ENCODE assay signal across 12 mouse cellular contexts in genomic region chr5:140621517-140621916, GRCm38 (mm10). TPM values are rescaled to one million over a fixed set of nuclear protein-coding genes. Genes with fewer than 3 reads are reported as not detected.
DNase-seq lines count a peak whose midpoint lies in the region; ATAC-seq lines count a peak whose summit lies in the region.
"Had no signal": no experiment of that assay in that cellular context is flagged by ENCODE, and none has a peak within 500 bp of the region (broad histone marks: within the 10 kb centered on the region; RNA-seq: fewer than 3 reads in every experiment).

No protein-coding gene starts in this region.

- 78% methylated on average over 9 of the region's 10 CpGs for WGBS in embryonic facial prominence, embryonic 14.5 days
- WGBS in limb, embryonic 15.5 days = 65% methylated on average over 10 of the region's 10 CpGs

- peaks cover 50% of the 10 kb centered on the region for H3K36me3 ChIP-seq in embryonic facial prominence, embryonic 14.5 days (ENCODE audit: control insufficient read depth, insufficient read depth, low read length)
- peaks cover 50% of the 10 kb centered on the region for H3K36me3 ChIP-seq in limb, embryonic 15.5 days

- no peak overlapping the region for H3K4me3 ChIP-seq in embryonic facial prominence, embryonic 14.5 days (ENCODE audit: low read depth, low read length)
- no peak overlapping the region for H3K4me3 ChIP-seq in limb, embryonic 15.5 days
- H3K4me3 ChIP-seq: neural tube, embryonic 12.5 days had no signal

- 0 out of 2 replicates have a peak overlapping the region, but pooled peaks have one; percentile 30 for H3K9ac ChIP-seq in embryonic facial prominence, embryonic 14.5 days (ENCODE audit: low read depth, low read length)
- no peak overlapping the region for H3K9ac ChIP-seq in limb, embryonic 15.5 days
- H3K9ac ChIP-seq: neural tube, embryonic 12.5 days had no signal

- peak; percentile 55 for DNase-seq in adrenal gland, adult 2 months
- no peak for DNase-seq in adrenal gland, adult 18-20 months (ENCODE audit: low spot score in 2 of 2)
- DNase-seq in layer of hippocampus, adult 9-11 months = peak; percentile 7
- DNase-seq in layer of hippocampus, postnatal 14 days (ENCODE audit: low spot score in 2 of 2) = no peak
- no peak for DNase-seq in embryonic facial prominence, embryonic 14.5 days (ENCODE audit: low spot score)
- DNase-seq in cerebellum, postnatal 14 days = no peak
- DNase-seq in embryo, embryonic 11 days = no peak
- DNase-seq: gastrocnemius, postnatal 36 days had no signal

- no peaks in the 10 kb centered on the region for H3K27me3 ChIP-seq in embryonic facial prominence, embryonic 14.5 days (replicated peaks; ENCODE audit: control insufficient read depth, insufficient read depth, low read length)
- H3K27me3 ChIP-seq in limb, embryonic 15.5 days = no peaks in the 10 kb centered on the region
- H3K27me3 ChIP-seq: neural tube, embryonic 12.5 days had no signal

- H3K9me3 ChIP-seq in embryonic facial prominence, embryonic 14.5 days (ENCODE audit: control insufficient read depth, low read length) = no peaks in the 10 kb centered on the region
- no peaks in the 10 kb centered on the region for H3K9me3 ChIP-seq in limb, embryonic 15.5 days
- H3K9me3 ChIP-seq: neural tube, embryonic 12.5 days had no signal

- H3K4me2 ChIP-seq in embryonic facial prominence, embryonic 14.5 days (ENCODE audit: low read depth, low read length) = no peak overlapping the region
- H3K4me2 ChIP-seq in limb, embryonic 15.5 days = no peak overlapping the region
- H3K4me2 ChIP-seq: neural tube, embryonic 12.5 days had no signal

- ATAC-seq in embryonic facial prominence, embryonic 14.5 days (ENCODE audit: low read depth) = no peak
- no peak for ATAC-seq in limb, embryonic 15.5 days (ENCODE audit: insufficient number of reproducible peaks, low FRiP score, low TSS enrichment, low read depth)
- ATAC-seq: inflammation-experienced regulatory T-cells, adult 6 months had no signal

- H3K4me1 ChIP-seq in embryonic facial prominence, embryonic 14.5 days (ENCODE audit: control insufficient read depth, insufficient read depth, low read length) = no peaks in the 10 kb centered on the region
- peaks cover 23% of the 10 kb centered on the region for H3K4me1 ChIP-seq in limb, embryonic 15.5 days

- H3K27ac ChIP-seq in embryonic facial prominence, embryonic 14.5 days (replicated peaks; ENCODE audit: low read depth, low read length) = peak overlapping the region; percentile 39
- peak overlapping the region; percentile 14 for H3K27ac ChIP-seq in limb, embryonic 15.5 days
- H3K27ac ChIP-seq: neural tube, embryonic 12.5 days had no signal

RNA-seq across cellular contexts. Expression of gene Lfng, which starts 14.4 kb away (rescaled TPM):
- 10 to 100 TPM in 1 of 2 experiments, 1 to 10 TPM in 1; 9.5 to 14.5 TPM for total RNA-seq in adrenal gland, adult 2 months (2021)
- 59.0 and 60.2 TPM in 2 replicates for polyA plus RNA-seq in adrenal gland, adult 2 months (2012; rRNA removed)
- 10 to 100 TPM in 1 of 2 experiments, 1 to 10 TPM in 1; 9.8 to 12.3 TPM for total RNA-seq in adrenal gland, adult 18-20 months (2021)
- total RNA-seq in layer of hippocampus, postnatal 14 days (2021) = 10 to 100 TPM; 35.8 to 39.7 TPM
- 24.6 and 27.9 TPM in 2 replicates for polyA plus RNA-seq in embryonic facial prominence, embryonic 14.5 days (2014; fragmentation: Nextera tagmentation; extraction: Ambion mirVana)
- 16.9 and 19.7 TPM in 2 replicates for polyA plus RNA-seq in limb, embryonic 15.5 days (2015; fragmentation: Nextera tagmentation; extraction: Ambion mirVana)

RNA-seq across cellular contexts. Expression of gene Ttyh3, which starts 27.3 kb away (rescaled TPM):
- 10 to 100 TPM; 48.6 to 95.9 TPM for total RNA-seq in adrenal gland, adult 2 months (2021)
- polyA plus RNA-seq in adrenal gland, adult 2 months (2012; rRNA removed) = 185 and 217 TPM in 2 replicates
- 10 to 100 TPM; 26.5 to 70.6 TPM for total RNA-seq in adrenal gland, adult 18-20 months (2021)
- total RNA-seq in layer of hippocampus, postnatal 14 days (2021) = 100 to 1,000 TPM; 357 to 365 TPM
- polyA plus RNA-seq in embryonic facial prominence, embryonic 14.5 days (2014; fragmentation: Nextera tagmentation; extraction: Ambion mirVana) = 47.5 and 50.5 TPM in 2 replicates
- polyA plus RNA-seq in limb, embryonic 15.5 days (2015; fragmentation: Nextera tagmentation; extraction: Ambion mirVana) = 29.9 and 34.1 TPM in 2 replicates

RNA-seq across cellular contexts. Expression of gene Grifin, which starts 56.6 kb away (rescaled TPM):
- not detected for total RNA-seq in adrenal gland, adult 2 months (2021)
- polyA plus RNA-seq in adrenal gland, adult 2 months (2012; rRNA removed) = not detected in 2 replicates
- not detected for total RNA-seq in adrenal gland, adult 18-20 months (2021)
- total RNA-seq in layer of hippocampus, postnatal 14 days (2021) = not detected
- polyA plus RNA-seq in embryonic facial prominence, embryonic 14.5 days (2014; fragmentation: Nextera tagmentation; extraction: Ambion mirVana) = not detected in 2 replicates
- 0.31 TPM in 1 of 2 replicates, not detected in the other for polyA plus RNA-seq in limb, embryonic 15.5 days (2015; fragmentation: Nextera tagmentation; extraction: Ambion mirVana)
- total RNA-seq: gastrocnemius, postnatal 36 days; left cerebral cortex, postnatal 10 days had no signal
- polyA plus RNA-seq: neural tube, embryonic 12.5 days had no signal

Comparison
In these comparisons a context has a peak if more than half of its experiments do, and no peak if none do; other contexts are left out.
1. DNase-seq: peak in adrenal gland, adult 2 months (single experiment) and layer of hippocampus, adult 9-11 months (single experiment); none in adrenal gland, adult 18-20 months (0 of 2), layer of hippocampus, postnatal 14 days (0 of 2), embryonic facial prominence, embryonic 14.5 days (single experiment), cerebellum, postnatal 14 days (0 of 2) and embryo, embryonic 11 days (single experiment).